Mouse (Mus musculus) G1E (cell line): Measurements from ENCODE around the gene Pld3. TPM values are rescaled to one million over a fixed set of nuclear protein-coding genes. Genes with fewer than 3 reads are reported as not detected.

Source experiments
- ATAC-seq: 2 replicates; pipeline ENCODE4 v1.8.0; 2016; ENCODE audit warnings: mild to moderate bottlenecking; ENCODE audit not compliant: insufficient number of reproducible peaks, poor library complexity, low FRiP score, severe bottlenecking; ENCODE audit errors: extremely low read depth
- DNase-seq: peaks from one replicate; pipeline ENCODE4 v3.0.0; 2012; ENCODE audit warnings: low spot score
- H3K27me3 ChIP-seq: 2 replicates; pipeline ENCODE4 v1.6.1; 2012; ENCODE audit warnings: mild to moderate bottlenecking, low read length, inconsistent platforms; ENCODE audit not compliant: insufficient read depth
- H3K36me3 ChIP-seq: replicated peaks from 2 replicates; pipeline ENCODE3; 2012; ENCODE audit warnings: mild to moderate bottlenecking, inconsistent platforms
- H3K4me1 ChIP-seq: 2 replicates; pipeline ENCODE4 v1.6.1; 2012; ENCODE audit warnings: low read depth, low read length, inconsistent platforms, mixed read lengths; ENCODE audit not compliant: insufficient read depth
- H3K4me3 ChIP-seq: 2 replicates; pipeline ENCODE4 v1.5.1; 2012; ENCODE audit warnings: low read depth, mild to moderate bottlenecking, inconsistent platforms, low read length, moderate library complexity, mixed read lengths
- H3K9me3 ChIP-seq: replicated peaks from 2 replicates; pipeline ENCODE4 v1.6.1; 2012; ENCODE audit warnings: inconsistent platforms
- CTCF ChIP-seq: IDR thresholded peaks from 2 replicates; pipeline ENCODE4 v1.5.1; 2012; ENCODE audit warnings: low read depth, low read length, inconsistent platforms, mixed read lengths
- GATA1 ChIP-seq: IDR thresholded peaks from 2 replicates; pipeline ENCODE4 v1.6.1; 2012; ENCODE audit warnings: borderline replicate concordance, low read length, inconsistent platforms, mixed read lengths
- GATA2 ChIP-seq: IDR thresholded peaks from 2 replicates; pipeline ENCODE4 v1.6.1; 2012; ENCODE audit warnings: low read depth, low read length, inconsistent platforms, borderline replicate concordance
- POLR2AphosphoS5 ChIP-seq: IDR thresholded peaks from 2 replicates; pipeline ENCODE4 v1.6.1; 2012; ENCODE audit warnings: low read depth, low read length, inconsistent platforms; ENCODE audit not compliant: insufficient replicate concordance
- TAL1 ChIP-seq: conservative IDR thresholded peaks from 2 replicates; pipeline ENCODE4 v1.6.1; 2012; ENCODE audit warnings: low read depth, low read length, inconsistent platforms, mixed read lengths
- polyA plus RNA-seq: library from polyadenylated mRNA; stranded (reverse); fragments of >175 nt; gene quantifications from 2 replicates; pipeline ENCODE4 v1.2.3, GENCODE M21; 2012
- total RNA-seq, 2 experiments: library from RNA; stranded (forward) in 1 of 2; stranded (reverse) in 1 of 2; fragments of 200-1000 nt in 1 of 2; fragments of >200 nt in 1 of 2; fragmentation: Nextera tagmentation in 1 of 2; gene quantifications; 2 replicates each; pipeline ENCODE4 v1.2.3; 2014 to 2017

Gene Pld3
- total and polyA plus RNA-seq, 3 experiments = 7.2 to 23.1 (median 10.5) TPM

DNA sequence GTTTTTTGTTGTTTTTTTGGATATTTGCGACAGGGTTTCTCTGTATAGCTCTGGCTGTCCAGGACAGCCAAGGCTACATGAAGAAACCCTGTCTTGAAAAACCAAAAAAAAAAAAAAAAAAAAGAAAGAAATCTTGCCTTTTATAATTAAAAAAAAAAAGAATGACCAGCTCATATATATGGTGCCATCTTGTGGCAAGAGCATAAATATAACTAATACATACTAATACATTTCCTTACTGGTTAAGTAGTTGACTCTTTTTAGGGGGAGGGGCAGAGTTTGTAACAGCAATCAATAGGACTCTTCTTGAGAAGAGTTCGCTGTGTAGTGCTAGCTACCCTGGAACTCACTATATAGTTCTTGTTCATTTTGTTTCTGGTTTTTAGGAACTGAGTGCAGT, 34.7 kb upstream of the Pld3 start:
- peaks cover 18% of the 10 kb centered on the region for H3K4me1 ChIP-seq
- H3K36me3 ChIP-seq = peaks cover 36% of the 10 kb centered on the region
- no peaks in the 10 kb centered on the region for H3K9me3 ChIP-seq
- ATAC-seq = no peak
- H3K27me3 ChIP-seq = no peaks in the 10 kb centered on the region
- TF ChIP-seq GATA2 (no peak), GATA1 (no peak), CTCF (no peak), TAL1 (no peak), POLR2AphosphoS5 (no peak)
- H3K4me3 ChIP-seq = no peak overlapping the region
- no peak for DNase-seq

DNA sequence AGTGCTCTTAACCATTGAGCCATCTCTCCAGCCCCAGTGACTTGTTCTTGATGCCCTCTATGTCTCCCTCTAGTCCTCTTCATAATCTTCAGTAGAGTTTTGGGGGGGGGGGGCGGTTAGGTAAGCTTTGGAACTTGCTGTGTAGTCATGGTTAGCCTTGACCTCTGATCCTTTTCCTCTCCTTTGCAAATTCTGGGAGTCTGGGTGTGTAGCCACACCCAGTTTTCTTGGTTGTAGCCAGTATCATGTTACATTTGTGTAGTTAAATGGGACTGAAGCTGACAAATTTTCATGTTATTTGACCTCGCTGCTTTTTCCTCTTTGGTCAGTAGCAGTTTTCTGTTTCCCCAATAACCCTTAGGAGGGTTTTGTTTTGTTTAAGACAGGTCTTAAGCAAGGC, 33.8 kb upstream of the Pld3 start:
- H3K4me3 ChIP-seq = no peak overlapping the region

GRCm38 (mm10) chr7:27580380-27581174, 27.6 kb upstream of the Pld3 start:
- Histone ChIP-seq H3K36me3 (peaks cover 93% of the 10 kb centered on the region), H3K9me3 (no peaks in the 10 kb centered on the region), H3K27me3 (no peaks in the 10 kb centered on the region), H3K4me1 (no peaks in the 10 kb centered on the region; the same call in 1 of the 2 replicates), H3K4me3 (no peak overlapping the region)
- TF ChIP-seq TAL1 (no peak), CTCF (no peak), GATA1 (no peak), POLR2AphosphoS5 (no peak), GATA2 (no peak)
- ATAC-seq = no peak
- DNase-seq = no peak

More for the DNA sequence above, 33.8 kb upstream of the Pld3 start:
- Histone ChIP-seq H3K9me3 (no peaks in the 10 kb centered on the region), H3K4me1 (peaks cover 11% of the 10 kb centered on the region; the same call in 1 of the 2 replicates), H3K27me3 (no peaks in the 10 kb centered on the region), H3K36me3 (peaks cover 45% of the 10 kb centered on the region)
- DNase-seq (no peak), ATAC-seq (no peak)
- TF ChIP-seq GATA2 (no peak), TAL1 (no peak), CTCF (no peak), GATA1 (no peak), POLR2AphosphoS5 (no peak)

- DNase-seq (no peak), ATAC-seq (no peak)
- Histone ChIP-seq H3K4me1 (no peaks in the 10 kb centered on the region; the same call in 1 of the 2 replicates), H3K27me3 (no peaks in the 10 kb centered on the region), H3K9me3 (no peaks in the 10 kb centered on the region), H3K4me3 (no peak overlapping the region), H3K36me3 (peaks cover 97% of the 10 kb centered on the region)
- TF ChIP-seq POLR2AphosphoS5 (no peak), GATA2 (no peak), TAL1 (no peak), CTCF (no peak), GATA1 (no peak)
Observed at GRCm38 (mm10) chr7:27578465-27578864, 25.4 kb upstream of the Pld3 start.

DNA sequence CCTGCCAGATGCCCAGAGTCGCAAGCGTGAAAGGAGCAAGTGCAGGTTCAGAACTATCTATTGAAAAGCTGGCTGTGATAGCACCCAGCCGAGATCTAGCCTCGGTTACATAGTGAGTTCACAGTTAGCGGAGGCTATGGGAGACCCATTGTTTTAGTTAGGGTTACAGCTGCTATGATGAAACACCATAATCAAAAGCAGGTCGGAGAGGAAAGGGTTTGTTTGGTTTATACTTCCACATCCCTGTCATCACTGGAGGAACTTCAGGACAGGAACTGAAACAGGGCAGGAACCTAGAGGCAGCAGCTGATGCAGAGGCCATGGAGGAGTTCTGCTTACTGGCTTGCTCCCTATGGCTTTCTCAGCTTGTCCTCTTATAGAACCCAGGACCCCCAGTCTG, 24.6 kb upstream of the Pld3 start:
- H3K4me1 ChIP-seq = no peaks in the 10 kb centered on the region; the same call in none of the 2 replicates
- TF ChIP-seq CTCF (no peak), POLR2AphosphoS5 (no peak), GATA2 (no peak), GATA1 (no peak), TAL1 (no peak)
- H3K36me3 ChIP-seq = peaks cover 93% of the 10 kb centered on the region
- DNase-seq = no peak
- H3K4me3 ChIP-seq = no peak overlapping the region
- no peaks in the 10 kb centered on the region for H3K9me3 ChIP-seq
- ATAC-seq = no peak
- H3K27me3 ChIP-seq = no peaks in the 10 kb centered on the region

GRCm38 (mm10) chr7:27576914-27577313, 23.9 kb upstream of the Pld3 start:
- no peaks in the 10 kb centered on the region for H3K9me3 ChIP-seq
- peak; percentile 55 for DNase-seq
- no peaks in the 10 kb centered on the region for H3K27me3 ChIP-seq
- peaks cover 6% of the 10 kb centered on the region for H3K4me1 ChIP-seq
- TF ChIP-seq POLR2AphosphoS5 (no peak), GATA1 (no peak), TAL1 (no peak), GATA2 (no peak), CTCF (peak; percentile 52; the same call in 1 of the 2 replicates)
- ATAC-seq = no peak
- peaks cover 93% of the 10 kb centered on the region for H3K36me3 ChIP-seq
- no peak overlapping the region for H3K4me3 ChIP-seq
